Mouse (Mus musculus) cerebellum, adult 8-10 months (tissue): ENCODE results near the gene Fam204a.

Experiments used
- DNase-seq: peaks from one replicate; pipeline ENCODE4 v3.0.0; 2022

Gene Fam204a

GRCm38 (mm10) chr19:60225899-60226844, at the start of gene Fam204a:
Gene Fam204a (minus strand): TSS chr19:60226701.
- DNase-seq = peak; percentile 97

- no peak for DNase-seq
Measured at GRCm38 (mm10) chr19:60265789-60266188, 39.3 kb upstream of the Fam204a start.

DNA sequence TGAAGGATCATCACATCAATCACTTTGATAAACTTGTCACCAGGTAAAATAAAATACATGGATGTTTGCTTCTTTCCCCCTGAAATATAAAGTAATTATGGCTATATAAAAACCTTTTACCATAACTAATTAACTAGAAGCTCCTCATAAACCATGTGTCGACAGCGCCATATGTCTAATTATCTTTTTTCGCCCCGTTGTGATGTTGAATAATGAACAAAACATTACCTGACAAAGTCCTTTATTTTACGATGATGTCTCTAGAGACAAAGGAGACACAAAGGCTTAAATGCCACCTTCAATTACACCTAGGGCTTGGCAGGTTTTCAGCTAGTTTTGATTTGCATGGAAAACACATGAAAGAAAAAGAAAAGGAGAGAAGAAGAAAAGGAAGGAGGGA, 34.2 kb upstream of the Fam204a start:
- no peak for DNase-seq

DNA sequence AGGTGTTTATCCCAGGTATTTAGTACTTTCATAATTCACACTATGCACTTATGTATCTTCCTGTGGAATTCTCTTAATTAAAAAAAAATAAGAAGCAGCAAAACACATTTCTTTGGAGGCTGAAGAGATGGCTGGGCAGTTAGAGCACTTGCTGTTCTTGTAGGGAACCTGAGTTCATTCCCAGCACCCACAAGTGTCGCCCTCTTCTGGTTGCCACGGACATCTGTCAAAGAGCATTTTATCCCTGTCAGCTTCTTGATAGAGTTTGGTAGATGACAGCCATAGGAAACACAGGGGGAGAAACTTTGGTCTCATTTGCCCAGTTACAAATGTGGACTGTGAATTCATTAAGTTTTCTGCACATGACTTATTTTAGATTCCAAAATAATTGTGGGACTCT, 25.5 kb upstream of the Fam204a start:
- DNase-seq = no peak

GRCm38 (mm10) chr19:60251197-60251596, 24.7 kb upstream of the Fam204a start:
- no peak for DNase-seq

GRCm38 (mm10) chr19:60245250-60245649, 18.7 kb upstream of the Fam204a start:
- no peak for DNase-seq

- DNase-seq = no peak
Measured at GRCm38 (mm10) chr19:60242620-60243019, 16.1 kb upstream of the Fam204a start.

GRCm38 (mm10) chr19:60241916-60242602, 15.6 kb upstream of the Fam204a start:
- no peak for DNase-seq

- no peak for DNase-seq
Measured at GRCm38 (mm10) chr19:60231542-60231941, 5.0 kb upstream of the Fam204a start.

GRCm38 (mm10) chr19:60226845-60227235, 339 bp upstream of the Fam204a start:
- DNase-seq = no peak

- no peak for DNase-seq
Measured at GRCm38 (mm10) chr19:60219395-60219794, 7.1 kb downstream of the Fam204a start.

DNA sequence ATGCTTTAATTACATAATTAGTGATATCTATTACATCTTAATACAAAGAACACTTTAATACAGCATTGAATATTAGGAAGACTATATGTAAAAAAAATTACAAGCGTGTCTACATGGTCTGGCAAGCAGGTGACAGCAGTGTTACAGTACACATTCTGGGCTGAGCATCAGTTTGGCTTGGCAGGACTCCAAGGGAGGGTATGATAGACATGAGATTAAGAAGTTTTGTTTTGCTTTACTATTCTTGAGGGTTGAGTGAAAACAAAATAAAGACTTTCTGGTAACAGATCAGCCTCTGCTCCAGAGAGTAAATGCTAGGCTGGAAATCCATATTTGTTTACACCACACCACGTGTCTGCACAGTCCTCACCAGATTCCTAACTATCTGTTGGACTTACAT, 8.5 kb downstream of the Fam204a start:
- DNase-seq = no peak

DNA sequence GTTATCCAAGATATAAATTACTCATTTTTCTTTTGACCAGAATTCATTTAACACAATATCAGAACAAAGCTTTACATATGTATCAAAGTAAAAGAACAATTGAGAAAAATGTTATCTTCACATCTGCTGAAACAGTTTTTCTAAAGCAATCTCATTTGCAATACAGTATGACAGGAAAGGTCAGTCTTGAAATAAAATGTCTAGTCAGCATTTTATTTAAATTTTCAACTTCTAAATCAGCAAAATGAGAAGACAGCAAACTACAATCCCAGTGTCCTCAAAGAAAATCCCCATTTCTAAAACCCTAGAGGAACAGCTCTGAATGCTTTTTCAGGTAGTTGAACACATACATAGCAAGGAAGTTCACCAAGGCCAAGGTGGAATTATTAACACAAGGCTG, 18.3 kb downstream of the Fam204a start:
- no peak for DNase-seq

GRCm38 (mm10) chr19:60204176-60204575, 22.3 kb downstream of the Fam204a start:
- no peak for DNase-seq

- no peak for DNase-seq
Measured at GRCm38 (mm10) chr19:60200294-60200693, 26.2 kb downstream of the Fam204a start.

DNA sequence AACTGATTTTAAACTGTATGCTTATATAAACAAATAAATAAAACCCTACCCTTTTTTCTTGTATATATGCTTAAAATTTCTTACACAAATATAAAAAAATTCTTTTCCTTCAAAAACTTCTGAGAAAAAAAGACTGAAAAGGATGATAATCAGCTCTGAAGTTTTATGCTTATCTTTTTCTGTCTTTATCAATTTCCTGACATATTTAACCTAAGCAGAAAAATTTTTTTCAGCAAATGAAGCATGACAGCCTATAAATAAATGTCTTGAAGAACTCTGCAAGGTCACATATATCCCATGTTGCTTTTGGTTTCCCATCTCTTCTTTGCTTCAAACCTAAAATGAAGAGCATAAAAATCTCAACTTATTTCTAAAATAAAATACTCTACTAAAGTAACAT, 27.3 kb downstream of the Fam204a start:
- no peak for DNase-seq

- no peak for DNase-seq
Measured at GRCm38 (mm10) chr19:60192790-60193189, 33.7 kb downstream of the Fam204a start.

DNA sequence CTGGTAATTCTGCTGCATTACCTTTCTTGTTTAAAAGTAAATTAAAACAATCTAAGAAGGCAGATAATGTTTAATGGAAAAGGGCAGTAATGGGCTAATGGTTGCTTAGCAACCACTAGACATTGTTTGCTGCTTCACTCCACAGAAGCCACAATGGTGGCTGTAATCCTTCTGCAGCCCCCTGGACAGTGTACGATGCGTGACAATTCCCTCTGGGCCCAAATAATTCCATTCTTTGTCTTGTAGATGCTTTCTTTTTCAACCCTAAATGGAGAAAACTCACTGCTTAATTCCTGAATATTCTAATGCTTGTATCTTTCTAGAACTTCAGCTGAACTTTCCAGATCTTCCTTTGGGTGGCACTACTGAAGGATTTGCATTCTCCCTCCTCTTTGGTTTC, 37.3 kb downstream of the Fam204a start:
- no peak for DNase-seq

DNA sequence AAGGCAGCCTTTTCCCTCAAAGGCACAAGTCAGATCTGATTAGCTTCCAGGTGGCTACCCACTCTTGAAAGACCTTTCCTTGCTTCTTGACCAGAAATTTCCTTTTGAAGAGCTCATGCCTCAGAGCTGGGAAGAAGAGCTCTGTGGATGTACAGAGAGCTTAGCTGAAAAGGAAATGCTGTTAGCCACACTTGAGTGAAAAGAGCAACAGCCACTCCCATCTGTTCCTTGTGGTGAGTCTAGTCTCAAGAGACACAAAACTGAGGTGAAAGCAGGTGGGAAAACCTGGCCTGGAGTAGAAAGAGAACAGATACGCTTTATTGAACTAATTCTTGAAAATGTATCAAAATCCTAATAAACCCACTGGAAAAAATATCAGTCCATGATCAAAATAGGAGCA, 43.6 kb downstream of the Fam204a start:
- no peak for DNase-seq

GRCm38 (mm10) chr19:60182171-60182570, 44.3 kb downstream of the Fam204a start:
- DNase-seq = no peak

DNA sequence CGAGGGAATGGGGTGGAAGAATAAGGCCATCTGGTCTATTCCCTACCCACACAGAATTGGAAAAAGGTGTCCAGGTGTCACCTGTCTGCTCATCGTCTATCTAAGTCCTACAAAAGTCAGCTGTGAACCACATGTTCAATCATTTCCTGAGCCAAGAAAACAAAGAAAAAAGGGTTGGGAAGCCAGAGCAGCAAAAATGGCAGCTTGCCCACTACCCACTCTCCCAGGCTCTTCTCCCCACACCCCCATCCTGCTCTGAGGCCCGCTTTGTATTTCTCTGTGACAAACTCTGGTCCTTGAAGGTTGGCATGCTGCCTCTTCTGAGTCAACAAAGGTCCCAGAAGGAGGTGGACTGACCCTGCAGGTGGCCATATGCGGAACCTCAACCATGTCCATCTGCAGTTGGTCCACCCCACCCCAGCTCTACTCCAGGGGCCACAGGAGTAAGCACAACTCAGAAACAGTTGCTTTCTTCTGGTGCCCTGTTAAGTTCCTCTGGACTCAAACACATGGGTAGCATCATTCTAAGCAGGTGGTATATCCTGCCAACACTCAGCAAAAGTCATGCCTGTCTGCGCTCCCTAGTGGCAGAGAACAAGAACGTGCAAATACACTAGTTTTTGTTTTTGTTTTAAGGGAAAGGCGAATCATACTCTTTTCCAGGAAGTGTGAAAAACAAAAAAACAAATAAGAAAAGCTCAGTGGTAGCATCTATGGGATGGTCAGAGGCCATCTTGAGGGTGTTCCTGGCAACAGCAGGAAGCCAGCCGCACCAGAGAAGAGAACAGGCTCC, 47.5 kb downstream of the Fam204a start:
- DNase-seq = no peak

DNA sequence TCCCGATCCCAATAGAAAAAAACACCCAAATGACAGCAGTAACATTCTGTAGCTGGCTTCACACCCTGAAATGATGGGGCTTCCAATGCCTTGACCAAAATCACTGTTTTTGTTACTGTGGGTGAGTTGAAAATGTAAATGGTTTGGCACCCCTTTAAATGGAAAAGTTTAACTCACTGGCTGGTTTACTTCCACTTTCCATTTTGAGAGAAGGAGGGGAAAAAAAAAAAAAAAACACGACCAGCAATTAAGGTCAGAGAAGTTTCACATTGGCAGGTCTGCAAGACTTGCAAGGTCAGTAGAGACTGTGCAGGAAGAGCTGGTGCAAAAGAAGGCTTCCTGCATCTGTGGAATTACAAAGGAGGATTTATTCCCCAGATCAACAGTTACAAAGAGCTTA, 61.1 kb downstream of the Fam204a start:
- no peak for DNase-seq

GRCm38 (mm10) chr19:60160611-60161274, 65.8 kb downstream of the Fam204a start:
- DNase-seq = no peak
